Comparison of ENCODE assay signal across 1 mouse cellular context in the genomic region with DNA sequence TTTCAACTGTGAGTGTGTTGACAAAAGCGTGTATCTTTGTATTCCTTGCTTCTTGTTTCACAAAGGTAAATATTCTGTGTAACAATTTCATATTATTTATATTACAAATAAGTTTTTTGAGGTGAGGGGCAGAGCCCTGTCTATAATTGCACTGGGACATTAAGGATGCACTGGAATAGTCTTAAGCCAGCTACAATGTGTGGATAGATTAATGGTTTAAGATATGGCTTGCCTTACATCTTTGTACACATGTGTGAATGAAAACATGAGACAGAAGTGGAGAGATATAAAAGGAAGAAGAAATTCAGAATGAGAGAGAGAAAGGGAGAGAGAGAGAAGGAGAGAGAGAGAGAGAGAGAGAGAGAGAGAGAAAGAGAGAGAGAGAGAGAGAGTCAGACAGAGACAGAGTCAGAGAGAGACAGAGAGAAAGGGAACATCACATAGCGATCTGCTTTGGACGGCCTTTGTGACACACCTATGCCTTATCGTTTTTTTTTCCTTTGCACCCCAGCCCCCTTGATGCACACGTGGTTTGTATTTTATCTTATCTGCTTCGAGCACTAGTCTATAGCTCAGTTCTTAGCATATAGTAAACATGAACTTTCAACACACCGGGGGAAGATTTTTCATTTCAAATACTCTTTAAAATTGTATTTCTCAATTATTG.
TF ChIP-seq lines count a peak whose summit lies in the region.

No protein-coding gene starts in this region.

TF ChIP-seq in MEL, 35 proteins besides CTCF, POLR2A, EP300 and RAD21 (continued from another document):
- TF ChIP-seq USF2 (IDR thresholded peaks at IDR 0.05; ENCODE audit: borderline replicate concordance in 1 of 2, insufficient read depth in 1 of 2, low read depth in 1 of 2, low read length in 2 of 2): peak in 1 of 2 experiments; percentile 69; a peak in 2 of 4 replicates
- no peak for TF ChIP-seq E2F4 (IDR thresholded peaks at IDR 0.05; ENCODE audit: borderline replicate concordance, low read depth, low read length)
- peak; percentile 28; the same call in 1 of the 2 replicates for TF ChIP-seq MAFK (IDR thresholded peaks at IDR 0.05; ENCODE audit: borderline replicate concordance, low read depth, low read length)
- TF ChIP-seq JUND (IDR thresholded peaks at IDR 0.05; ENCODE audit: low read depth, low read length): 0 out of 2 replicates have a peak, but pooled peaks have one; percentile 55
- TF ChIP-seq USF1 (IDR thresholded peaks at IDR 0.05; ENCODE audit: low read depth, low read length): peak; percentile 93
- TF ChIP-seq SMC3 (IDR thresholded peaks at IDR 0.05; ENCODE audit: low read depth, low read length): no peak
- TF ChIP-seq SIN3A (IDR thresholded peaks at IDR 0.05; ENCODE audit: low read length): peak; percentile 64
- peak; percentile 75 for TF ChIP-seq MAZ (IDR thresholded peaks at IDR 0.05; ENCODE audit: low read depth, low read length)
- TF ChIP-seq MYC (IDR thresholded peaks at IDR 0.05; ENCODE audit: low read depth, low read length): peak; percentile 69; the same call in 1 of the 2 replicates
- peak; percentile 61 for TF ChIP-seq RCOR1 (IDR thresholded peaks at IDR 0.05; ENCODE audit: low read depth, low read length)
- TF ChIP-seq UBTF (IDR thresholded peaks at IDR 0.05; ENCODE audit: borderline replicate concordance, insufficient read depth, low read depth, low read length): no peak
- TF ChIP-seq TCF12 (IDR thresholded peaks at IDR 0.05; ENCODE audit: low read depth, low read length): peak; percentile 84
- TF ChIP-seq BHLHE40 (IDR thresholded peaks at IDR 0.05; ENCODE audit: borderline replicate concordance, low read depth, low read length): peak; percentile 72; the same call in 1 of the 2 replicates
- no peak for TF ChIP-seq MEF2A (IDR thresholded peaks at IDR 0.05; ENCODE audit: extremely low read depth, insufficient replicate concordance, low read depth, low read length, poor library complexity, severe bottlenecking)
- TF ChIP-seq ELF1 (IDR thresholded peaks at IDR 0.05; ENCODE audit: low read depth, low read length): no peak
- 0 out of 2 replicates have a peak, but pooled peaks have one; percentile 39 for TF ChIP-seq KAT2A (conservative IDR thresholded peaks at IDR 0.05; ENCODE audit: low read depth, low read length)
- peak; percentile 88 for TF ChIP-seq ZNF384 (IDR thresholded peaks at IDR 0.05; ENCODE audit: low read depth, low read length)
- no peak for TF ChIP-seq MYB (IDR thresholded peaks at IDR 0.05; ENCODE audit: low read depth, low read length)
- 0 out of 2 replicates have a peak, but pooled peaks have one; percentile 42 for TF ChIP-seq HCFC1 (IDR thresholded peaks at IDR 0.05; ENCODE audit: low read depth, low read length)
- TF ChIP-seq ZC3H11A (IDR thresholded peaks at IDR 0.05; ENCODE audit: low read depth, low read length): no peak
- TF ChIP-seq GATA1 (IDR thresholded peaks at IDR 0.05; ENCODE audit: low read depth, low read length): peak; percentile 91
- TF ChIP-seq MXI1 (IDR thresholded peaks at IDR 0.05; ENCODE audit: low read depth, low read length): peak; percentile 83
- TF ChIP-seq ETS1 (IDR thresholded peaks at IDR 0.05; ENCODE audit: low read depth, low read length): peak; percentile 86
- TF ChIP-seq GABPA (IDR thresholded peaks at IDR 0.05; ENCODE audit: low read depth, low read length): no peak
- TF ChIP-seq TBP (IDR thresholded peaks at IDR 0.05; ENCODE audit: low read depth, low read length): no peak
